Mouse (Mus musculus): ENCODE results near the gene E330009J07Rik. TPM values are rescaled to one million over a fixed set of nuclear protein-coding genes. Genes with fewer than 3 reads are reported as not detected.

Gene E330009J07Rik
- polyA plus RNA-seq, 1 experiment from 2014 or later, result 12.9 TPM

DNA sequence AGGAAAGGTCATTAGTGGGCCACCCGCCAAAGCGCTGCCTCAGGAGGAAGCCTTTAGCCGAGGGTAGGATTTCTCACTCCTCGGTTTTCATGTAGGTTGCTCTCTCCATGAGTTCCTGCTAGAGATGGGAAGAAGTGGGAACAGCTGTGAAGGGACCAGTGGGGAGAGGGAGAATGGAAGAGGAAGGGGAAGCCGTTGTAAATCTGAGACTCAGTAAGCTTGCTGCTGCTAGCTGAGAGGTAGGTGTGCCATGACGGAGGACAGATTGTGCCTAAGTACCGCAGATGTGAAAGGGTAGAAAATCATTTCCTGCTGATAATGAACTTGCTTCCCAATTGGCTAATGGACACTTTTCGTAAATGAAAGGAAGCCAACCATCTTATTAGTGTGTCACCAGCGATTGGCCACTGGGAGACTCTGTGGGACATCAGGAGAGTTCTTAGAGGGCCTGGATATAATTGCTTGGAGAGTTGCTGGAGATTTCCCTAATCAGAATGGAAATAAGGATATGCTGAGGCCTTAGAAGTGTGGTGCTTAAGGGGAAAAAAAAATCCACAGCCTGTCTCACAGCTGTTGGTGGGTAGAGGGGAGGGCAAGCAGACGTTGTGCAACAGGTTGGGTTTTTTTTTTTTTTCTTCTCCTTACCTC is 7.5 kb upstream of the E330009J07Rik start:
- Histone ChIP-seq H3K27ac (ENCODE audit: low read length) (no peak overlapping the region), H3K9ac (ENCODE audit: low read depth, low read length) (no peak overlapping the region), H3K36me3 (ENCODE audit: control insufficient read depth, insufficient read depth, low read length) (no peaks in the 10 kb centered on the region), H3K9me3 (replicated peaks; ENCODE audit: control insufficient read depth, low read length, poor library complexity, severe bottlenecking) (no peaks in the 10 kb centered on the region), H3K27me3 (ENCODE audit: control insufficient read depth, insufficient read depth, low read depth, low read length) (no peaks in the 10 kb centered on the region; the same call in 1 of the 2 replicates), H3K4me1 (ENCODE audit: control insufficient read depth, insufficient read depth, low read length) (no peaks in the 10 kb centered on the region), H3K4me2 (ENCODE audit: low read length) (no peak overlapping the region), H3K4me3 (ENCODE audit: low read depth, low read length) (no peak overlapping the region)
- no peak for ATAC-seq
- WGBS, result 39% methylated on average over 10 of the region's 10 CpGs

DNA sequence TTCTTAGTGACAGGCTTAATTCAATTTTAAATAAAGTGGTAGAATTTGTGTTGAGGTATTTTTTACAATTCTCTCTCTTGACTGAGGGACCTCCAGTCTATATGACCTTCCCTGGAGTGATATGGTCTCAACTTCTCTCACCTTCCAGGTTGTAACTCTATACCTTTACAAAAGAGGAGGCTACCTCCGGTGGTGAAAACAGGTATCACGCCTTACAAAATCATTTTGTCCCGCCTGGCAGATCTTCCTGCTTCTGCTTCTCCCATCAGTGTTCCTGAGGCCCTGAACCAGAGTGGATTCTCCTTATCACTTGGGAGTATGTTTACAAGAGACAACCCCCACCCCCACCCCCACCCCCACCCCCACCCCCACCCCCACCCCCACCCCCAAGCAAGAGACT is 5.8 kb upstream of the E330009J07Rik start:
- H3K27me3 ChIP-seq (ENCODE audit: control insufficient read depth, insufficient read depth, low read depth, low read length), result no peaks in the 10 kb centered on the region; the same call in 1 of the 2 replicates
- no peak overlapping the region for H3K4me2 ChIP-seq (ENCODE audit: low read length)
- no peak overlapping the region for H3K9ac ChIP-seq (ENCODE audit: low read depth, low read length)
- H3K4me3 ChIP-seq (ENCODE audit: low read depth, low read length), result no peak overlapping the region
- no peaks in the 10 kb centered on the region for H3K36me3 ChIP-seq (ENCODE audit: control insufficient read depth, insufficient read depth, low read length)
- no peak for ATAC-seq
- 49% methylated on average over 3 of the region's 3 CpGs for WGBS
- no peaks in the 10 kb centered on the region for H3K9me3 ChIP-seq (replicated peaks; ENCODE audit: control insufficient read depth, low read length, poor library complexity, severe bottlenecking)
- H3K4me1 ChIP-seq (ENCODE audit: control insufficient read depth, insufficient read depth, low read length), result no peaks in the 10 kb centered on the region
- H3K27ac ChIP-seq (ENCODE audit: low read length), result no peak overlapping the region

- Histone ChIP-seq H3K9ac (ENCODE audit: low read depth, low read length) (no peak overlapping the region), H3K27ac (ENCODE audit: low read length) (no peak overlapping the region), H3K36me3 (ENCODE audit: control insufficient read depth, insufficient read depth, low read length) (no peaks in the 10 kb centered on the region), H3K4me1 (ENCODE audit: control insufficient read depth, insufficient read depth, low read length) (peaks cover 3% of the 10 kb centered on the region; the same call in 1 of the 2 replicates), H3K9me3 (replicated peaks; ENCODE audit: control insufficient read depth, low read length, poor library complexity, severe bottlenecking) (no peaks in the 10 kb centered on the region), H3K4me3 (ENCODE audit: low read depth, low read length) (no peak overlapping the region), H3K27me3 (ENCODE audit: control insufficient read depth, insufficient read depth, low read depth, low read length) (no peaks in the 10 kb centered on the region; the same call in 1 of the 2 replicates), H3K4me2 (ENCODE audit: low read length) (no peak overlapping the region)
- 60% methylated on average over 3 of the region's 3 CpGs for WGBS
- ATAC-seq, result no peak
These were observed 5.3 kb upstream of the E330009J07Rik start for GRCm38 (mm10) chr6:40441276-40441675.

DNA sequence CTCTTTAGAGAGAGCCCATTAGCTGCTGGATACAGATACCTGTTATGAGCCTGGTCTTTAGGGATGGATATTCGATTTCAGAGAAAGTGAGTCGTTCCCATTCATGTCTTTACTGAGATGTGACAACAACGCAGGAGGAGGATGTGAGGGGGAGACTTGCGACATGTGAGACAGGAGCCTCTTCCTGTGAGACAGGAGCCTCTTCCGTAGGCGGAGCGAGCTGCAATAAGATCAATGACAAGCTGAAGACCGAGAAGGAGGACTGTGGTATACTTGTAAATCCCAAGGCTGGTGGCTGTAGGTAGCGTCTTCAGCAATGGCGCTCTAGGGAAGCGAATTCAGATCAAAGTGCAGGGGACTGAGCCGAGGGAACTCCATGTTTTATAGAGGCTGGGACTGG is 3.8 kb upstream of the E330009J07Rik start:
- Histone ChIP-seq H3K9me3 (replicated peaks; ENCODE audit: control insufficient read depth, low read length, poor library complexity, severe bottlenecking) (no peaks in the 10 kb centered on the region), H3K4me2 (ENCODE audit: low read length) (no peak overlapping the region), H3K27me3 (ENCODE audit: control insufficient read depth, insufficient read depth, low read depth, low read length) (no peaks in the 10 kb centered on the region; the same call in 1 of the 2 replicates), H3K9ac (ENCODE audit: low read depth, low read length) (no peak overlapping the region), H3K27ac (ENCODE audit: low read length) (no peak overlapping the region), H3K4me1 (ENCODE audit: control insufficient read depth, insufficient read depth, low read length) (peaks cover 4% of the 10 kb centered on the region), H3K4me3 (ENCODE audit: low read depth, low read length) (no peak overlapping the region), H3K36me3 (ENCODE audit: control insufficient read depth, insufficient read depth, low read length) (no peaks in the 10 kb centered on the region)
- 49% methylated on average over 12 of the region's 12 CpGs for WGBS
- ATAC-seq, result no peak

DNA sequence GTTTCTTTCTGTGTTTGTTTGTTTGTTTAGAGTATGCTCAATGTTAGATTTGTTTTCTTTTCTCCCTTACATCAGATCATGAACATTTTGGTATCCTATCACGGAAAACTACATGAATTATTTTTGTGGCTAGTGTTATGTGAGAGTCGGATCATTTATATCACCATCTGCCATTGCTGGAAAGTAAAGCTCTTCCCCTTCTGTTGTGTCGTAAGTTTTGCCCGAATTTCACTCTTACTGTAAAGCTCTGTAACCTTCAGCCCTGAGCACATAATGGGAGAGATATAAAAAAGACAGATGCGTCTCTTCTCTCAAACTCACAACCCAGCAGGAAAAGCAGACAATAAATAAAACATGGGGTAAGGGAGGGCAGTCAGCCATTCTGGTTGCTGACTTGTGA is 3.0 kb upstream of the E330009J07Rik start, which contains the start of gene Wee2:
TSS of gene Wee2 (plus strand) at position 153 of the 400 bp plus-strand sequence.
- ATAC-seq, result no peak
- no peak within 1 kb of the TSS for H3K27ac ChIP-seq (ENCODE audit: low read length)
- 74% methylated on average over 5 of the region's 5 CpGs for WGBS
- H3K27me3 ChIP-seq (ENCODE audit: control insufficient read depth, insufficient read depth, low read depth, low read length), result no peaks in the 10 kb centered on the region; the same call in 1 of the 2 replicates
- H3K4me3 ChIP-seq (ENCODE audit: low read depth, low read length), result no peak within 1 kb of the TSS
- no peak within 1 kb of the TSS for H3K4me2 ChIP-seq (ENCODE audit: low read length)
- no peaks in the 10 kb centered on the region for H3K9me3 ChIP-seq (replicated peaks; ENCODE audit: control insufficient read depth, low read length, poor library complexity, severe bottlenecking)
- H3K4me1 ChIP-seq (ENCODE audit: control insufficient read depth, insufficient read depth, low read length), result peaks cover 12% of the 10 kb centered on the region
- no peaks in the 10 kb centered on the region for H3K36me3 ChIP-seq (ENCODE audit: control insufficient read depth, insufficient read depth, low read length)
- no peak within 1 kb of the TSS for H3K9ac ChIP-seq (ENCODE audit: low read depth, low read length)

GRCm38 (mm10) chr6:40435151-40436046 is 536 bp downstream of the E330009J07Rik start:
- H3K27me3 ChIP-seq (ENCODE audit: control insufficient read depth, insufficient read depth, low read depth, low read length), result no peaks in the 10 kb centered on the region; the same call in 1 of the 2 replicates
- H3K4me1 ChIP-seq (ENCODE audit: control insufficient read depth, insufficient read depth, low read length), result peaks cover 13% of the 10 kb centered on the region
- H3K9me3 ChIP-seq (replicated peaks; ENCODE audit: control insufficient read depth, low read length, poor library complexity, severe bottlenecking), result no peaks in the 10 kb centered on the region
- under 1% methylated on average over 50 of the region's 72 CpGs for WGBS
- peak; percentile 80 for ATAC-seq
- H3K4me2 ChIP-seq (ENCODE audit: low read length), result peak overlapping the region; percentile 78
- no peaks in the 10 kb centered on the region for H3K36me3 ChIP-seq (ENCODE audit: control insufficient read depth, insufficient read depth, low read length)
- peak overlapping the region; percentile 80 for H3K27ac ChIP-seq (ENCODE audit: low read length)
- peak overlapping the region; percentile 53 for H3K4me3 ChIP-seq (ENCODE audit: low read depth, low read length)
- peak overlapping the region; percentile 72 for H3K9ac ChIP-seq (ENCODE audit: low read depth, low read length)

- H3K4me2 ChIP-seq (ENCODE audit: low read length), result peak overlapping the region; percentile 78
- no peaks in the 10 kb centered on the region; the same call in 1 of the 2 replicates for H3K27me3 ChIP-seq (ENCODE audit: control insufficient read depth, insufficient read depth, low read depth, low read length)
- peaks cover 13% of the 10 kb centered on the region for H3K4me1 ChIP-seq (ENCODE audit: control insufficient read depth, insufficient read depth, low read length)
- ATAC-seq, result no peak; the same call in 1 of the 2 replicates
- H3K36me3 ChIP-seq (ENCODE audit: control insufficient read depth, insufficient read depth, low read length), result no peaks in the 10 kb centered on the region
- no peaks in the 10 kb centered on the region for H3K9me3 ChIP-seq (replicated peaks; ENCODE audit: control insufficient read depth, low read length, poor library complexity, severe bottlenecking)
- peak overlapping the region; percentile 80 for H3K27ac ChIP-seq (ENCODE audit: low read length)
- 5% methylated on average over 7 of the region's 7 CpGs for WGBS
- peak overlapping the region; percentile 72 for H3K9ac ChIP-seq (ENCODE audit: low read depth, low read length)
- H3K4me3 ChIP-seq (ENCODE audit: low read depth, low read length), result peak overlapping the region; percentile 53
These were observed 1.2 kb downstream of the E330009J07Rik start for GRCm38 (mm10) chr6:40434697-40435096.

DNA sequence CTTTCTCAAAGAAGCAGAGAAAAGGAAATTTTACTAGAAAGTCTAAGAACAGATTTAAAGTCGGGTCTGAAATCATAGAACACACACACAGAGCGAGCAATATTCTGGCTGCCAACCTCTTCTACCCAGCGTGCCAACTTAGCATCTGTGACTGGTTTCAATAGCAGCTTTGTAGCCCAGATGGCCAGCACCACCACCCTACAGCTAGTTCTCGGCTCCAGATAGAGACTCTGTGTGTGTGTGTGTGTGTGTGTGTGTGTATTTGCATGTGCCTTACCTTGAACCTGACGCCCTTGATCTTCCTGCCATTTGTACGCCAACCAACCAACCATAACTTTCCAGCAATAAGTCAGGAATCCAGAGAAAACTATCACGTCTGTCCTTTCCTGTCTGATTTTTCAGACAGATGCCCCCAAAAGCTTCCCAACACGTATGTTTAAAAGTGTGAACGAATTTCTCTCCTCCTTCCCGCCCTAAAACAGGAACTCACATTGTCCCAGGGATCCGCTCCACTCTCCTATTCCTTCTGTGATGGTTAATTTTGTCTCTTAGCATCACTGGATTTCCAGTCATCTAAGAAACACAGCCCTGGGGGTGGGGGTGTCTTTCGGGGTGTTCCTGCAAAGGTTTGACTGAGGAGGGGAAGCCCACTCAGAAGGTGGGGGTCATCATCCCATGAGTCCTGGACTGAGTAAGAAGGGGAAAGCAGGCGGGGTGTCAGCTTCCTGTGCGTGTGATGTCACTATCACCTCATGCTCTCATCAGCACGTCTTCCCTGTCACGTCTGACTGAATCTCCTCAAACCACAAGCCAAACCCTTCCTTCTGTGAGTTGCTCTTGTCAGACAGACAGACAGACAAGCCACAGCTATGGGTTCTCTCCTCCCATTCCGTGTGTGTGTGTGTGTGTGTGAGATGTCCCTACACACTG is 3.3 kb downstream of the E330009J07Rik start:
- Histone ChIP-seq H3K4me1 (ENCODE audit: control insufficient read depth, insufficient read depth, low read length) (peaks cover 16% of the 10 kb centered on the region), H3K4me2 (ENCODE audit: low read length) (no peak overlapping the region), H3K4me3 (ENCODE audit: low read depth, low read length) (no peak overlapping the region), H3K27ac (ENCODE audit: low read length) (no peak overlapping the region), H3K27me3 (ENCODE audit: control insufficient read depth, insufficient read depth, low read depth, low read length) (no peaks in the 10 kb centered on the region), H3K9me3 (replicated peaks; ENCODE audit: control insufficient read depth, low read length, poor library complexity, severe bottlenecking) (no peaks in the 10 kb centered on the region), H3K9ac (ENCODE audit: low read depth, low read length) (no peak overlapping the region), H3K36me3 (ENCODE audit: control insufficient read depth, insufficient read depth, low read length) (no peaks in the 10 kb centered on the region)
- ATAC-seq, result no peak
- 89% methylated on average over 17 of the region's 17 CpGs for WGBS
